17 mouse cellular contexts compared by ENCODE assay signal in genomic region chr12:5764026-5764425, GRCm38 (mm10).
DNase-seq lines count a peak whose midpoint lies in the region; ATAC-seq and TF ChIP-seq lines count a peak whose summit lies in the region.
"Had no signal": no experiment of that assay in that cellular context is flagged by ENCODE, and none has a peak within 500 bp of the region (broad histone marks: within the 10 kb centered on the region; RNA-seq: fewer than 3 reads in every experiment).

No protein-coding gene starts in this region.

- no peaks in the 10 kb centered on the region for H3K9me3 ChIP-seq in forebrain, embryonic 14.5 days (replicated peaks; ENCODE audit: control insufficient read depth, low read length)
- no peaks in the 10 kb centered on the region for H3K9me3 ChIP-seq in forebrain, embryonic 12.5 days
- no peaks in the 10 kb centered on the region for H3K9me3 ChIP-seq in embryonic facial prominence, embryonic 15.5 days (replicated peaks)
- no peaks in the 10 kb centered on the region for H3K9me3 ChIP-seq in hindbrain, postnatal 0 days (ENCODE audit: low read length)
- no peaks in the 10 kb centered on the region for H3K9me3 ChIP-seq in midbrain, postnatal 0 days (ENCODE audit: low read length)
- H3K9me3 ChIP-seq: heart, embryonic 12.5 days; intestine, embryonic 15.5 days; kidney, embryonic 15.5 days; limb, embryonic 12.5 days; liver, embryonic 13.5 days; lung, embryonic 15.5 days had no signal

- no peak overlapping the region for H3K4me2 ChIP-seq in forebrain, embryonic 14.5 days (ENCODE audit: low read length)
- no peak overlapping the region for H3K4me2 ChIP-seq in forebrain, embryonic 12.5 days
- no peak overlapping the region for H3K4me2 ChIP-seq in embryonic facial prominence, embryonic 15.5 days (replicated peaks)
- H3K4me2 ChIP-seq in hindbrain, postnatal 0 days (ENCODE audit: low read depth, low read length), result no peak overlapping the region
- H3K4me2 ChIP-seq in midbrain, postnatal 0 days (ENCODE audit: low read depth, low read length, poor library complexity, severe bottlenecking), result no peak overlapping the region
- H3K4me2 ChIP-seq: heart, embryonic 12.5 days; intestine, embryonic 15.5 days; kidney, embryonic 15.5 days; limb, embryonic 12.5 days; liver, embryonic 13.5 days; lung, embryonic 15.5 days had no signal

- no peak for TF ChIP-seq CTCF in hindbrain, postnatal 0 days (IDR thresholded peaks at IDR 0.05; ENCODE audit: low read depth)
- no peak for TF ChIP-seq CTCF in midbrain, postnatal 0 days (IDR thresholded peaks at IDR 0.05)

- no peak overlapping the region for H3K4me3 ChIP-seq in forebrain, embryonic 14.5 days (ENCODE audit: low read depth, low read length)
- H3K4me3 ChIP-seq in forebrain, embryonic 12.5 days (replicated peaks), result no peak overlapping the region
- H3K4me3 ChIP-seq in embryonic facial prominence, embryonic 15.5 days (replicated peaks), result no peak overlapping the region
- no peak overlapping the region for H3K4me3 ChIP-seq in hindbrain, postnatal 0 days (ENCODE audit: low read length)
- H3K4me3 ChIP-seq in midbrain, postnatal 0 days (ENCODE audit: low read depth, low read length), result no peak overlapping the region
- H3K4me3 ChIP-seq: heart, embryonic 12.5 days; intestine, embryonic 15.5 days; kidney, embryonic 15.5 days; left cerebral cortex, adult 2 months; limb, embryonic 12.5 days; liver, embryonic 13.5 days; lung, embryonic 15.5 days had no signal

- DNase-seq in forebrain, embryonic 14.5 days (ENCODE audit: low spot score), result peak; percentile 56
- peak; percentile 20 for DNase-seq in hindbrain, postnatal 0 days (ENCODE audit: low spot score)
- peak; percentile 43 for DNase-seq in midbrain, postnatal 0 days (ENCODE audit: low spot score)
- DNase-seq in testis, postnatal 14 days (ENCODE audit: low spot score), result no peak
- DNase-seq in layer of hippocampus, adult 11-12 months (ENCODE audit: low spot score), result no peak
- DNase-seq: adrenal gland, postnatal 36 days; B cell, adult 2 months; cerebellum, adult 9-11 months; liver, embryonic 13.5 days had no signal

- H3K36me3 ChIP-seq in forebrain, embryonic 14.5 days (ENCODE audit: control insufficient read depth, insufficient read depth, low read length), result no peaks in the 10 kb centered on the region
- no peaks in the 10 kb centered on the region for H3K36me3 ChIP-seq in forebrain, embryonic 12.5 days (replicated peaks)
- H3K36me3 ChIP-seq in embryonic facial prominence, embryonic 15.5 days, result no peaks in the 10 kb centered on the region
- no peaks in the 10 kb centered on the region for H3K36me3 ChIP-seq in hindbrain, postnatal 0 days (ENCODE audit: insufficient read depth, low read length)
- no peaks in the 10 kb centered on the region for H3K36me3 ChIP-seq in midbrain, postnatal 0 days (ENCODE audit: insufficient read depth, low read length)
- H3K36me3 ChIP-seq: heart, embryonic 12.5 days; intestine, embryonic 15.5 days; kidney, embryonic 15.5 days; limb, embryonic 12.5 days; liver, embryonic 13.5 days; lung, embryonic 15.5 days had no signal

- WGBS in forebrain, embryonic 14.5 days, result 77% methylated on average over 1 of the region's 1 CpGs
- 91% methylated on average over 1 of the region's 1 CpGs for WGBS in forebrain, embryonic 12.5 days
- 69% methylated on average over 1 of the region's 1 CpGs for WGBS in embryonic facial prominence, embryonic 15.5 days
- 56% methylated on average over 1 of the region's 1 CpGs for WGBS in hindbrain, postnatal 0 days
- 60% methylated on average over 1 of the region's 1 CpGs for WGBS in midbrain, postnatal 0 days

- peaks cover 8% of the 10 kb centered on the region; the same call in 1 of the 2 replicates for H3K4me1 ChIP-seq in forebrain, embryonic 14.5 days (ENCODE audit: control insufficient read depth, insufficient read depth, low read length)
- peaks cover 13% of the 10 kb centered on the region for H3K4me1 ChIP-seq in forebrain, embryonic 12.5 days
- peaks cover 16% of the 10 kb centered on the region for H3K4me1 ChIP-seq in embryonic facial prominence, embryonic 15.5 days
- H3K4me1 ChIP-seq in hindbrain, postnatal 0 days (ENCODE audit: insufficient read depth, low read length), result peaks cover 10% of the 10 kb centered on the region; the same call in 1 of the 2 replicates
- H3K4me1 ChIP-seq in midbrain, postnatal 0 days (ENCODE audit: insufficient read depth, low read length), result no peaks in the 10 kb centered on the region
- H3K4me1 ChIP-seq: heart, embryonic 12.5 days; intestine, embryonic 15.5 days; kidney, embryonic 15.5 days; limb, embryonic 12.5 days; liver, embryonic 13.5 days had no signal

- peak; percentile 67 for ATAC-seq in forebrain, embryonic 14.5 days
- no peak; the same call in 1 of the 2 replicates for ATAC-seq in forebrain, embryonic 12.5 days (ENCODE audit: low FRiP score)
- no peak for ATAC-seq in embryonic facial prominence, embryonic 15.5 days (ENCODE audit: insufficient number of reproducible peaks, low FRiP score, low TSS enrichment, low read depth)
- ATAC-seq in hindbrain, postnatal 0 days, result 0 out of 2 replicates have a peak, but pooled peaks have one; percentile 40
- no peak for ATAC-seq in midbrain, postnatal 0 days (ENCODE audit: low FRiP score)
- ATAC-seq: intestine, embryonic 15.5 days had no signal

- no peak overlapping the region for H3K9ac ChIP-seq in forebrain, embryonic 14.5 days (ENCODE audit: low read length)
- H3K9ac ChIP-seq in forebrain, embryonic 12.5 days, result no peak overlapping the region
- H3K9ac ChIP-seq in embryonic facial prominence, embryonic 15.5 days, result no peak overlapping the region
- H3K9ac ChIP-seq in hindbrain, postnatal 0 days (replicated peaks; ENCODE audit: low read length), result no peak overlapping the region
- no peak overlapping the region for H3K9ac ChIP-seq in midbrain, postnatal 0 days (replicated peaks; ENCODE audit: low read length, poor library complexity, severe bottlenecking)
- H3K9ac ChIP-seq: heart, embryonic 12.5 days; intestine, embryonic 15.5 days; kidney, embryonic 15.5 days; limb, embryonic 12.5 days; liver, embryonic 13.5 days; lung, embryonic 15.5 days had no signal

- H3K27me3 ChIP-seq in forebrain, embryonic 14.5 days (replicated peaks; ENCODE audit: control insufficient read depth, insufficient read depth, low read length), result no peaks in the 10 kb centered on the region
- no peaks in the 10 kb centered on the region for H3K27me3 ChIP-seq in forebrain, embryonic 12.5 days
- H3K27me3 ChIP-seq in embryonic facial prominence, embryonic 15.5 days, result no peaks in the 10 kb centered on the region
- no peaks in the 10 kb centered on the region for H3K27me3 ChIP-seq in hindbrain, postnatal 0 days (ENCODE audit: insufficient read depth, low read length)
- H3K27me3 ChIP-seq in midbrain, postnatal 0 days (ENCODE audit: insufficient read depth, low read length), result no peaks in the 10 kb centered on the region
- H3K27me3 ChIP-seq: heart, embryonic 12.5 days; intestine, embryonic 15.5 days; kidney, embryonic 15.5 days; limb, embryonic 12.5 days; liver, embryonic 13.5 days; lung, embryonic 15.5 days had no signal

- no peak overlapping the region; the same call in 1 of the 2 replicates for H3K27ac ChIP-seq in forebrain, embryonic 14.5 days (ENCODE audit: low read depth, low read length)
- no peak overlapping the region; the same call in 1 of the 2 replicates for H3K27ac ChIP-seq in forebrain, embryonic 12.5 days
- H3K27ac ChIP-seq in embryonic facial prominence, embryonic 15.5 days (replicated peaks), result 0 out of 2 replicates have a peak overlapping the region, but pooled peaks have one; percentile 17
- H3K27ac ChIP-seq in hindbrain, postnatal 0 days, result 0 out of 2 replicates have a peak overlapping the region, but pooled peaks have one; percentile 7
- H3K27ac ChIP-seq in midbrain, postnatal 0 days (ENCODE audit: low read depth, low read length), result no peak overlapping the region
- H3K27ac ChIP-seq: intestine, embryonic 15.5 days; kidney, embryonic 15.5 days; left cerebral cortex, adult 2 months; limb, embryonic 12.5 days; liver, embryonic 13.5 days; lung, embryonic 15.5 days had no signal

Comparison
In these comparisons a context has a peak if more than half of its experiments do, and no peak if none do; other contexts are left out.
1. ATAC-seq: peak in forebrain, embryonic 14.5 days (single experiment) and hindbrain, postnatal 0 days (single experiment); none in forebrain, embryonic 12.5 days (single experiment), embryonic facial prominence, embryonic 15.5 days (single experiment) and midbrain, postnatal 0 days (single experiment).
2. DNase-seq: peak in forebrain, embryonic 14.5 days (single experiment), hindbrain, postnatal 0 days (single experiment) and midbrain, postnatal 0 days (single experiment); none in testis, postnatal 14 days (single experiment) and layer of hippocampus, adult 11-12 months (single experiment).
3. H3K27ac ChIP-seq: peak in embryonic facial prominence, embryonic 15.5 days (single experiment) and hindbrain, postnatal 0 days (single experiment); none in forebrain, embryonic 14.5 days (single experiment), forebrain, embryonic 12.5 days (single experiment) and midbrain, postnatal 0 days (single experiment).